Mouse (Mus musculus): ENCODE results near the gene Tex2. TPM values are rescaled to one million over a fixed set of nuclear protein-coding genes. Genes with fewer than 3 reads are reported as not detected.

Tex2 gene
- polyA plus RNA-seq, 1 experiment from 2014 or later: 12.2 TPM

DNA sequence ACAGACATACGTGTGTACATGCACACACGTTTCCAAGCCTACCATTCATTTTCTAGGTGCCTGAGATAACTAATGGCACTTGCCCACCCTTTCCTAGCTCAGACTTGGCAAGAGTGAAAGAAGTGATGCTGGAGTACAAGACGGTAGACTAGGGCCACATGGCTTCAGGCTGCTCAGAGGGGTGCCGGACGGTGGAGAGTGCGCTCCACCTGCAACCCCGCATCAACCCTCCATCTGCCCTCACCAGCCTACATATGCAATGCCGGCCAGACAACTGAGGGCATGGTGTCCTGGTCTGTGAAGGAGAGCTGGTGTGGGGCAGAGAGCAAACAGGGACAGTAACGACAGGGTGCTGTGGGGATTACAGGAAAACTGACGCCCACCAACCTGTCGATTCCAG, 22.0 kb downstream of the Tex2 start:
- H3K27ac ChIP-seq (ENCODE audit: low read depth, low read length): no peak overlapping the region
- no peaks in the 10 kb centered on the region for H3K27me3 ChIP-seq (ENCODE audit: control insufficient read depth, insufficient read depth, low read length)
- H3K9me3 ChIP-seq (ENCODE audit: control insufficient read depth, low read length): no peaks in the 10 kb centered on the region
- H3K4me3 ChIP-seq (ENCODE audit: low read depth, low read length): no peak overlapping the region
- WGBS: 89% methylated on average over 11 of the region's 11 CpGs
- H3K4me2 ChIP-seq (ENCODE audit: low read depth): no peak overlapping the region
- H3K4me1 ChIP-seq (ENCODE audit: control insufficient read depth, insufficient read depth, low read length): no peaks in the 10 kb centered on the region
- DNase-seq (ENCODE audit: low spot score) (no peak), ATAC-seq (ENCODE audit: insufficient read depth, low FRiP score, low TSS enrichment) (no peak)
- no peak overlapping the region for H3K9ac ChIP-seq (ENCODE audit: low read length)
- H3K36me3 ChIP-seq (ENCODE audit: control insufficient read depth, insufficient read depth, low read length): no peaks in the 10 kb centered on the region

DNA sequence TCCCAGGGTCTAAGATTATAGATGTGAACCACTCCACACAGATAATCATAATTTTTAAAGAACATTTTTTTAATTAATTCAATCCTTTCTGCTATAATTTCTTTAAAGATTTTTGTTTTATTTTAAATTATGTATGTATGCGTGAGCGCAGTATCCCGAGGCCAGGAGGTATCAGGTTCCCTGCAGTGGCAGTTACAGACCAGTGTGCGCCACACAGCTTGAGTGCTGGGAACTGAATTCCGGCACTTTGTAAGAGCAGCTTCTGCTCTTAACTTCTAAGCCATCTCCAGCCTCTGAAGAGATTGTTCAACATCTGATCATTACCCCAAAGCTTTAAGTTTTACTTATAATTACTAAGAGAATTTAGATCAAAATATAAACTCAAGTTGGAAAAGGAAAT, 23.1 kb downstream of the Tex2 start:
- Histone ChIP-seq H3K4me3 (ENCODE audit: low read depth, low read length) (no peak overlapping the region), H3K27ac (ENCODE audit: low read depth, low read length) (no peak overlapping the region), H3K4me2 (ENCODE audit: low read depth) (no peak overlapping the region), H3K36me3 (ENCODE audit: control insufficient read depth, insufficient read depth, low read length) (no peaks in the 10 kb centered on the region), H3K9ac (ENCODE audit: low read length) (no peak overlapping the region), H3K27me3 (ENCODE audit: control insufficient read depth, insufficient read depth, low read length) (no peaks in the 10 kb centered on the region), H3K4me1 (ENCODE audit: control insufficient read depth, insufficient read depth, low read length) (no peaks in the 10 kb centered on the region), H3K9me3 (ENCODE audit: control insufficient read depth, low read length) (no peaks in the 10 kb centered on the region)
- no peak for DNase-seq (ENCODE audit: low spot score)
- 45% methylated on average over 5 of the region's 5 CpGs for WGBS
- ATAC-seq (ENCODE audit: insufficient read depth, low FRiP score, low TSS enrichment): no peak

DNA sequence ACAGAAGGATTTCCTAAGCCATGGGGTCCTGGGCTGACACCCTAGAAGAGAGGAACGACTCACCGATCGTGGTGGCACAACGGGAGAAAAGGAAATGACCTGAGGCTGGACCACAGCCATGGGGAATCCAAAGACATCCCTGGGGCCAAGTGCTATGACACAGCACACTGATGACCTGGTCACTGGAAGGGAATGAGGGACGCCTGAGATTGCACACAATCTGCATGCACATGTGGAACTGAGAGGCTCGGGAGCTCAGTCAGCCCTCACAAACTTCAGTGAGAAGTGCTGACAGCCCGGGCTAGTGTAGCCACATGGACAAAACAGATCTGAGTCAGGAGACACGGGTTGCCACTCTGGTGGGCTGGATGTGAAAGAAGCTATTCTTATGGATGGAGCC, 24.4 kb downstream of the Tex2 start:
- ATAC-seq (ENCODE audit: insufficient read depth, low FRiP score, low TSS enrichment) (no peak), DNase-seq (ENCODE audit: low spot score) (no peak)
- no peak overlapping the region for H3K9ac ChIP-seq (ENCODE audit: low read length)
- H3K4me1 ChIP-seq (ENCODE audit: control insufficient read depth, insufficient read depth, low read length): no peaks in the 10 kb centered on the region
- H3K9me3 ChIP-seq (ENCODE audit: control insufficient read depth, low read length): no peaks in the 10 kb centered on the region
- no peak overlapping the region for H3K27ac ChIP-seq (ENCODE audit: low read depth, low read length)
- H3K4me2 ChIP-seq (ENCODE audit: low read depth): no peak overlapping the region
- WGBS: 52% methylated on average over 8 of the region's 8 CpGs
- no peaks in the 10 kb centered on the region for H3K36me3 ChIP-seq (ENCODE audit: control insufficient read depth, insufficient read depth, low read length)
- H3K27me3 ChIP-seq (ENCODE audit: control insufficient read depth, insufficient read depth, low read length): no peaks in the 10 kb centered on the region
- no peak overlapping the region for H3K4me3 ChIP-seq (ENCODE audit: low read depth, low read length)

DNA sequence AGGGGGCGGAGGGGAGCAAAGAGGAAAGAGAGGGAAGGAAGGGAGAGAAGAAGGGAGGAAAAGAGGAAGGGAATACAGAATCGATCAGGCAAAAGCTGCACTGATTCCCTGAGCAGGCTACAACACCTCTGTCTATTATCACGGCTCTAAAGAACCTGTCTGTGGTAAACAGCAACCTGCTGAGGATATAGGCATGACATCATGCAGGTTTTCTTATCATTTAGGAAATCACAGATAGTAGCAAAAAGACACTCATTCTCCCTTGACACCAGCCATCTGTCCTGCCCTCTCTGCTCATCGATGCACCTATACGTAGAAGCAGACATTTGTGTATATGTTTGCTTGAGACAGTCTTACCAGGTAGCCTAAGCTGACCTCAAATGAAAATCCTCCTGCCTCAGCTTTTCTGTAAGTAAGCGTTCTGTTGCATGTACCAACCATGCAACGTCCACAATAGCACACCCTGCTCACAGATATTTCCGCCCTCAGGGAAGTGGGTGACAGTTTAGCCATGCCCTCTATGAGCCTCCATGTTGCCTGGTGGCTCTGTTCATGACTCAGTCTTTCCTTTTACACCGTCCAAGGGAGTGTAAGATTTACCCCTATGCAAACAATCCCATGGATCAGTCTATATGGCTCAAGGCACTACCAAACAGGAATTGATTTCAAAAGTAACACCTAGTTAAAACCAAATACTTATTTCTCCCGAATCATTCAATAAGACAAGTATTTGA, 25.3 kb downstream of the Tex2 start:
- H3K27me3 ChIP-seq (ENCODE audit: control insufficient read depth, insufficient read depth, low read length): no peaks in the 10 kb centered on the region
- H3K4me1 ChIP-seq (ENCODE audit: control insufficient read depth, insufficient read depth, low read length): no peaks in the 10 kb centered on the region
- H3K4me3 ChIP-seq (ENCODE audit: low read depth, low read length): no peak overlapping the region
- no peaks in the 10 kb centered on the region for H3K9me3 ChIP-seq (ENCODE audit: control insufficient read depth, low read length)
- H3K4me2 ChIP-seq (ENCODE audit: low read depth): no peak overlapping the region
- H3K9ac ChIP-seq (ENCODE audit: low read length): no peak overlapping the region
- no peaks in the 10 kb centered on the region for H3K36me3 ChIP-seq (ENCODE audit: control insufficient read depth, insufficient read depth, low read length)
- H3K27ac ChIP-seq (ENCODE audit: low read depth, low read length): no peak overlapping the region
- ATAC-seq (ENCODE audit: insufficient read depth, low FRiP score, low TSS enrichment): no peak
- WGBS: 88% methylated on average over 10 of the region's 10 CpGs
- no peak for DNase-seq (ENCODE audit: low spot score)

DNA sequence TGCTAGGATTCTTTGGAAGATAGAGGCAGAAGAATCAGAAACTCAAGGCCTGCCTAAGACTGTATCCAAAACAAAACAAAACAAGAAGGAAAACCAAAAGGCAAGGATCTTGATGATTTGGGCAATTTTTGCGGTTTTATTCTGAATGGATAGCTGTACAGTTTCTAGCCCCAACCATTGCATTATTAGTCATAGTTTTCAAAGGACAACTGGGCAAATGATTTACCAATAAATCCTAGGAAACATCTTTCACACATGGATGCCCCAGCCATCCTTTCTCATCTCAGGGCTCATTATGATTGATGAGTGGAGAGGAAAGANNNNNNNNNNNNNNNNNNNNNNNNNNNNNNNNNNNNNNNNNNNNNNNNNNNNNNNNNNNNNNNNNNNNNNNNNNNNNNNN, 29.4 kb downstream of the Tex2 start:
- Histone ChIP-seq H3K4me3 (ENCODE audit: low read depth, low read length) (no peak overlapping the region), H3K4me1 (ENCODE audit: control insufficient read depth, insufficient read depth, low read length) (no peaks in the 10 kb centered on the region), H3K27me3 (ENCODE audit: control insufficient read depth, insufficient read depth, low read length) (no peaks in the 10 kb centered on the region), H3K9ac (ENCODE audit: low read length) (no peak overlapping the region), H3K4me2 (ENCODE audit: low read depth) (no peak overlapping the region), H3K9me3 (ENCODE audit: control insufficient read depth, low read length) (no peaks in the 10 kb centered on the region), H3K36me3 (ENCODE audit: control insufficient read depth, insufficient read depth, low read length) (no peaks in the 10 kb centered on the region), H3K27ac (ENCODE audit: low read depth, low read length) (no peak overlapping the region)
- DNase-seq (ENCODE audit: low spot score): no peak
- ATAC-seq (ENCODE audit: insufficient read depth, low FRiP score, low TSS enrichment): no peak
- WGBS: 97% methylated on average over 1 of the region's 1 CpGs

DNA sequence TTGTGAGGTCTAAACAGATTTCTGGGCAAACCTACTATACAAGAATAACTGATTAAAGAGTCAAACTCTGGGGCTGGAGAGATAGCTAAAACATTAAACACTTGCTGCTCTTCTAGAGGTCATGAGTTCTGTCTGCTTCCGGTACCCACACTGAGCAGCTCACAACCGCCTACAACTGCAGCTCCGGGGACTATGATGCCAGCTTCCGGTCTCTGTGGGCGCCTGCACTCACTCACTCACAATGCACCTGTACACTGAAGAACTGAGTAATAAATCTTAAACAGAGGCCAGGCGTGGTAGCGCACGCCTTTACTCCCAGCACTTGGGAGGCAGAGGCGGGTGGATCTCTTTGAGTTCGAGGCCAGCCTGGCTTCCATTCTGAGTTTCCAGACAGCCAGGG, 31.9 kb downstream of the Tex2 start:
- no peaks in the 10 kb centered on the region for H3K4me1 ChIP-seq (ENCODE audit: control insufficient read depth, insufficient read depth, low read length)
- H3K9ac ChIP-seq (ENCODE audit: low read length): no peak overlapping the region

DNA sequence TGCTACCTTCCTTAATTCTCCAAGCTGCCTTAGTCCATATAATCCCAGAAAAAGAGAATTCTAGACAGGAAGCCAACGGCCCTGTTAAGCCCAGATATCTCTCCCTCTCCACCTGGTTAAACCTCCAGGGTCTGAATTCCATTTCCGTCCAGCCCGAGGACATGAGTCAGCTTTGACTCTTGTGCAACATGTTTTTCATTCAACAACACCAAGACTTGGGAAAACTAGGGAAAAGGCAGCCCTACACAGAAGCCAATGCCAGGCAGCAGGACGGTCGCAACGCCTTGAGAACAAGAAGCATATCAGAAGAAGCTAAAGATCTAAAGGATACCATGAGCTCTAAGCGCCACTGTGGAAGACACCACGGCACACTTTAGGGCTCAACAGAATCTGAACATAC, 32.8 kb downstream of the Tex2 start:
- no peak overlapping the region for H3K4me2 ChIP-seq (ENCODE audit: low read depth)
- H3K9ac ChIP-seq (ENCODE audit: low read length): no peak overlapping the region
- H3K4me3 ChIP-seq (ENCODE audit: low read depth, low read length): no peak overlapping the region
- no peaks in the 10 kb centered on the region for H3K27me3 ChIP-seq (ENCODE audit: control insufficient read depth, insufficient read depth, low read length)
- no peak overlapping the region for H3K27ac ChIP-seq (ENCODE audit: low read depth, low read length)
- WGBS: 95% methylated on average over 8 of the region's 8 CpGs
- no peaks in the 10 kb centered on the region for H3K9me3 ChIP-seq (ENCODE audit: control insufficient read depth, low read length)
- ATAC-seq (ENCODE audit: insufficient read depth, low FRiP score, low TSS enrichment) (no peak), DNase-seq (ENCODE audit: low spot score) (no peak)
- H3K4me1 ChIP-seq (ENCODE audit: control insufficient read depth, insufficient read depth, low read length): no peaks in the 10 kb centered on the region
- no peaks in the 10 kb centered on the region for H3K36me3 ChIP-seq (ENCODE audit: control insufficient read depth, insufficient read depth, low read length)

More for the DNA sequence above, 31.9 kb downstream of the Tex2 start:
- Histone ChIP-seq H3K27ac (ENCODE audit: low read depth, low read length) (no peak overlapping the region), H3K27me3 (ENCODE audit: control insufficient read depth, insufficient read depth, low read length) (no peaks in the 10 kb centered on the region), H3K36me3 (ENCODE audit: control insufficient read depth, insufficient read depth, low read length) (no peaks in the 10 kb centered on the region), H3K4me2 (ENCODE audit: low read depth) (no peak overlapping the region), H3K4me3 (ENCODE audit: low read depth, low read length) (no peak overlapping the region), H3K9me3 (ENCODE audit: control insufficient read depth, low read length) (no peaks in the 10 kb centered on the region)
- no peak for ATAC-seq (ENCODE audit: insufficient read depth, low FRiP score, low TSS enrichment)
- WGBS: 95% methylated on average over 10 of the region's 10 CpGs
- DNase-seq (ENCODE audit: low spot score): no peak

DNA sequence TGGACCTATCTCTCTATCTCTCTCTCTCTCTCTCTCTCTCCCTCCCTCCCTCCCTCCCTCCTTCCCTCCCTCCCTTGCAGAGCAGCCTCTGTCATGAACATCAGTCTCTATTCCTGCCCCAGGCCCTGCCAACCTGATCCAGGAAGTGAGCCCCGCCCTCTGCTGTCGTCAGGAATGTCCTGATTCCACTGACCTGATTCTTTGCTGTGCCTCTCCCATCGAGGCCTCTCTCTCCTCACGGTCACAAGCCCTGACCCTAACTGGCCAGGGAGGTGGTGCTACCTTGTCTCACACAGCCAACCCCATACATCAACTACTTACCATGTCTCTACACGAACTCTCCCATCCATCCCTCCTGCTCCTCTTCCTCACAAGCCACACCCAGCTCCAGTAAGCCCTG, 33.3 kb downstream of the Tex2 start:
- ATAC-seq (ENCODE audit: insufficient read depth, low FRiP score, low TSS enrichment) (no peak), DNase-seq (ENCODE audit: low spot score) (no peak)
- H3K9ac ChIP-seq (ENCODE audit: low read length): no peak overlapping the region
- H3K27me3 ChIP-seq (ENCODE audit: control insufficient read depth, insufficient read depth, low read length): no peaks in the 10 kb centered on the region
- no peak overlapping the region for H3K27ac ChIP-seq (ENCODE audit: low read depth, low read length)
- no peaks in the 10 kb centered on the region for H3K36me3 ChIP-seq (ENCODE audit: control insufficient read depth, insufficient read depth, low read length)
- WGBS: 64% methylated on average over 5 of the region's 5 CpGs
- H3K4me3 ChIP-seq (ENCODE audit: low read depth, low read length): no peak overlapping the region
- H3K4me1 ChIP-seq (ENCODE audit: control insufficient read depth, insufficient read depth, low read length): no peaks in the 10 kb centered on the region
- no peak overlapping the region for H3K4me2 ChIP-seq (ENCODE audit: low read depth)
- H3K9me3 ChIP-seq (ENCODE audit: control insufficient read depth, low read length): no peaks in the 10 kb centered on the region

DNA sequence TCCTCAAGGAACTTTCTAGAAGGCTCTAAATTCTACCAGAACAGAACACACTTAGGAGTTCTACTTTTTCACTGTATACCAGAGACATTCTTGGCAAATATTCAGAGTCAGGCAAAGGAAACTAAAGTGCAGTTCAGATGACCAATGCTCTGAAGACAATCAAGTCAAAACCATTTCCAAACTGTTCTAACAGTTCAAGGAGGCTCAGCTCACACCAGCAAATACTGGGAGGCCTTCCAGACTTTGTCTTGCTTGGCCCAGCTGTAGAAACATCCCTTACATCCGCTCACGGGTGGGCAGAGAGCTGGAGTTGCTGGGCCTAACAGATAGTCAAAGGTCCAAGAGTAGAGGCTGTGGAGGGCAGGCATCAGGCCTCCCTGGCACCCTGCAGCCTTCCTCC, 34.1 kb downstream of the Tex2 start:
- DNase-seq (ENCODE audit: low spot score) (no peak), ATAC-seq (ENCODE audit: insufficient read depth, low FRiP score, low TSS enrichment) (no peak)
- Histone ChIP-seq H3K4me1 (ENCODE audit: control insufficient read depth, insufficient read depth, low read length) (no peaks in the 10 kb centered on the region), H3K9ac (ENCODE audit: low read length) (no peak overlapping the region), H3K4me2 (ENCODE audit: low read depth) (no peak overlapping the region), H3K36me3 (ENCODE audit: control insufficient read depth, insufficient read depth, low read length) (no peaks in the 10 kb centered on the region), H3K27ac (ENCODE audit: low read depth, low read length) (no peak overlapping the region), H3K27me3 (ENCODE audit: control insufficient read depth, insufficient read depth, low read length) (no peaks in the 10 kb centered on the region), H3K4me3 (ENCODE audit: low read depth, low read length) (no peak overlapping the region), H3K9me3 (ENCODE audit: control insufficient read depth, low read length) (no peaks in the 10 kb centered on the region)
- 85% methylated on average over 2 of the region's 2 CpGs for WGBS

Data from neural tube, embryonic 11.5 days (tissue).